Mouse (Mus musculus) lung, postnatal 0 days (tissue): ENCODE data around the gene Fam169b. TPM values are rescaled to one million over a fixed set of nuclear protein-coding genes. Genes with fewer than 3 reads are reported as not detected.
"Not testable (repeated sequence)": the region's sequence is repeated elsewhere in the genome, so short reads cannot be mapped to it uniquely, and the experiment has no call there.

ENCODE experiments used
- ATAC-seq: fragments of 200-750 bp; cut with Nextera tagmentation; 2 replicates; pipeline ENCODE4 v1.8.0; 2017; ENCODE audit warnings: moderate library complexity
- DNase-seq: peaks from one replicate; pipeline ENCODE4 v3.0.0-alpha.2; 2016; ENCODE audit warnings: low spot score
- H3K27ac ChIP-seq: fragments of 300-500 bp; sonication (generic); 2 replicates; pipeline ENCODE4 v1.5.1; 2014; ENCODE audit warnings: antibody characterized with exemption, mild to moderate bottlenecking, low read length, mixed read lengths
- H3K27me3 ChIP-seq: fragments of 300-500 bp; sonication (generic); replicated peaks from 2 replicates; pipeline ENCODE4 v1.6.1; 2014; ENCODE audit warnings: low read length, mixed read lengths; ENCODE audit not compliant: insufficient read depth
- H3K36me3 ChIP-seq: fragments of 300-500 bp; sonication (generic); 2 replicates; pipeline ENCODE4 v1.6.1; 2014; ENCODE audit warnings: low read length, mixed read lengths; ENCODE audit not compliant: insufficient read depth
- H3K4me1 ChIP-seq: fragments of 300-500 bp; sonication (generic); 2 replicates; pipeline ENCODE4 v1.6.1; 2014; ENCODE audit warnings: antibody characterized with exemption, low read depth, low read length, mixed read lengths; ENCODE audit not compliant: insufficient read depth
- H3K4me2 ChIP-seq: fragments of 300-500 bp; sonication (generic); replicated peaks from 2 replicates; pipeline ENCODE4 v1.6.1; 2014; ENCODE audit warnings: low read depth, mild to moderate bottlenecking, low read length, moderate library complexity, mixed read lengths
- H3K4me3 ChIP-seq: fragments of 300-500 bp; sonication (generic); 2 replicates; pipeline ENCODE4 v1.5.1; 2014; ENCODE audit warnings: low read depth, low read length
- H3K9ac ChIP-seq: fragments of 300-500 bp; sonication (generic); replicated peaks from 2 replicates; pipeline ENCODE4 v1.6.1; 2014; ENCODE audit warnings: low read depth, mild to moderate bottlenecking
- H3K9me3 ChIP-seq: fragments of 300-500 bp; sonication (generic); 2 replicates; pipeline ENCODE4 v1.6.1; 2016; ENCODE audit warnings: low read length, mixed read lengths
- CTCF ChIP-seq: IDR thresholded peaks from 2 replicates; pipeline ENCODE4 v1.5.1; 2016; ENCODE audit warnings: antibody characterized with exemption, mild to moderate bottlenecking
- EP300 ChIP-seq: IDR thresholded peaks from 2 replicates; pipeline ENCODE4 v1.6.1; 2016; ENCODE audit warnings: antibody characterized with exemption, mild to moderate bottlenecking, control low read depth
- WGBS: fragments of 180-500 bp; shearing (Covaris S2); extraction: QIAGEN DNeasy Blood & Tissue Kit; methylation state at CpG from one replicate; pipeline ENCODE4 v1.1.7; 2014; 5-methylcytosine and 5-hydroxymethylcytosine counted together
- polyA plus RNA-seq: library from polyadenylated mRNA; unstranded; fragments of >200 nt; fragmentation: Nextera tagmentation; extraction: Ambion mirVana; gene quantifications from 2 replicates; pipeline ENCODE4 v1.2.1, GENCODE M21; 2015

The Fam169b gene
- polyA plus RNA-seq, 1 experiment from 2014 or later: 0.37 TPM

DNA sequence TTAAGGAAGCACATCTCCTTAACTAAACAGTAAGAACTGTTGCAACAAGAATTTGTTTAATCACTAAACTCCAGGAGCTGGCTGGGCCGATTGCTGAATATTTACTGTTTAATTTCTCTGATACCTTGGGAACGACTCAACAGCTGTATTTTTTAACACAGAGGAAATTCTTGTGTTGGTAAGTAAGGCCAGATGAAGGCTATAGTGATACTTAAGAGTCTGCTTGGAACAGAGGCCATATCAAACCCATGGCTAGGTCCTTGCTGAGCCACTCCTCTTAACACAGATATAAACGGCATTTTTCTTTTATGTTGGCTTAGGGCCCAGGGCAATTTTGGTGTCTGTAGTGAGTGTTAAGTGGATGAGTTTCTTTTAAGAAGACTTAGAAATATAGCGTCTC is 3.1 kb upstream of the Fam169b start:
- Histone ChIP-seq H3K9me3 (no peaks in the 10 kb centered on the region), H3K4me1 (no peaks in the 10 kb centered on the region), H3K9ac (no peak overlapping the region), H3K4me2 (no peak overlapping the region), H3K27me3 (no peaks in the 10 kb centered on the region), H3K27ac (no peak overlapping the region), H3K36me3 (no peaks in the 10 kb centered on the region), H3K4me3 (no peak overlapping the region)
- peak; percentile 72 for DNase-seq
- ATAC-seq: peak; percentile 69
- TF ChIP-seq EP300 (0 out of 2 replicates have a peak, but pooled peaks have one; percentile 10), CTCF (no peak)
- WGBS: 23% methylated on average over 4 of the region's 4 CpGs

DNA sequence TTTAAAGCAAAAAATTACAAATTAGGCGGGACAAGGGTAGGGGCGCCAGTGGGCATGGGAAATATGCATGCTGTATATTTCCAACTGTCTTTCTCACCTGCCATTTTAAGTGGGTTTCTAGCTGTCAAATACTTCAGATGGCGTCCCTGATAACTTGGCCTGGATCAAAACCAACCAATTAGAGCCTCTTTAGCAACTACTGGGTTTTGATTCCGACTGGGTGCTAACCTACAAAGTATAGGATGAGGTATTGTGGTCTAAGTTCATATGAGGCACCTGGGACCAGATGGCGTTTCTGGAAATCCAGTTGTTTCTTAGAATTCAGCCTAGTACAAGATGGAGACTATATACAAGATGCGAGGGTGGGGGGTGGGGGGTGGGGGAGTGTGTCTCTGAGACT is 1.8 kb upstream of the Fam169b start:
- TF ChIP-seq CTCF: no peak
- no peak for TF ChIP-seq EP300
- H3K9ac ChIP-seq: no peak overlapping the region
- H3K9me3 ChIP-seq: no peaks in the 10 kb centered on the region
- H3K36me3 ChIP-seq: no peaks in the 10 kb centered on the region
- DNase-seq (no peak), ATAC-seq (no peak)
- no peak overlapping the region for H3K4me2 ChIP-seq
- no peak overlapping the region for H3K4me3 ChIP-seq
- WGBS: 87% methylated on average over 6 of the region's 6 CpGs
- H3K27ac ChIP-seq: no peak overlapping the region
- no peaks in the 10 kb centered on the region; the same call in 1 of the 2 replicates for H3K4me1 ChIP-seq
- H3K27me3 ChIP-seq: no peaks in the 10 kb centered on the region

DNA sequence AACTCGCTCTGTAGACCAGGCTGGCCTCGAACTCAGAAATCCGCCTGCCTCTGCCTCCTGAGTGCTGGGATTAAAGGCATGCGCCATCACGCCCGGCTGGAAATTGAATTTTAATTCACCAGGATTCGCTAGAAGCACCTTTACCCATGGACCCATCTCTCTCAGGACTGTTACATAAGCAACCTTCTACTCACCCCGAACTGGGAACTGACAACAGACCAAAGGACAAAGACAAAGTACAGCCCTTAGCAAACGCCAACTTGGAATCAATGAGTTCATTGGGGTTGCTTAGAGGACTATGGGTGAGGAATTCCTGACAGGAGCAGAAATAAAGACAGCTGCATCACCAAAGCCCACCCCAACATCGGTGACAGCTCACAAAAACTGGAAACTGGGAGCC is 1.0 kb upstream of the Fam169b start:
- no peaks in the 10 kb centered on the region for H3K36me3 ChIP-seq
- no peaks in the 10 kb centered on the region for H3K27me3 ChIP-seq
- H3K9ac ChIP-seq: no peak overlapping the region
- no peak overlapping the region for H3K27ac ChIP-seq
- DNase-seq: no peak
- no peaks in the 10 kb centered on the region for H3K9me3 ChIP-seq
- no peaks in the 10 kb centered on the region; the same call in 1 of the 2 replicates for H3K4me1 ChIP-seq
- 91% methylated on average over 10 of the region's 10 CpGs for WGBS
- TF ChIP-seq EP300 (no peak), CTCF (no peak)
- H3K4me2 ChIP-seq: no peak overlapping the region
- no peak overlapping the region for H3K4me3 ChIP-seq
- no peak for ATAC-seq

DNA sequence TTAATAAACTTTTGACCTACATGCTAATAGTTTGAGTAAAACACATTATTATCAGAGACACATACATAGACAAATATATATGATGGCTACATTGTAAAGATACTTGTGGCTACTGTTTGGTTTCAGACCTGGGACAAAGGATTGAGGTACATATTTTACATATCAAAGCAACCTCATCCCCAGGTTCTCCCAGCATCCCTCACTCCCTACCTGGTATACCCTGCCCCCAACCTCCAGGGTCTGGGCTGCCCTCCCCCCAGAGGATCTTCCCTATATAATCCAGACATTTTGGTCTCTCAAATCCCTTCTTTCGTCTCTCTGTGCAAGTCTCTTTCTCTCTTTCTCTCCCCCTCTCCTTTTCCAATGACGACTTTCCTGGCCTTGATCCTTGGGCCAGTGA is 579 bp downstream of the Fam169b start:
- Histone ChIP-seq H3K9ac (no peak overlapping the region), H3K4me1 (no peaks in the 10 kb centered on the region; the same call in 1 of the 2 replicates), H3K27ac (no peak overlapping the region), H3K4me2 (no peak overlapping the region), H3K36me3 (no peaks in the 10 kb centered on the region), H3K4me3 (no peak overlapping the region), H3K27me3 (no peaks in the 10 kb centered on the region), H3K9me3 (no peaks in the 10 kb centered on the region)
- 73% methylated on average over 2 of the region's 2 CpGs for WGBS
- TF ChIP-seq EP300 (no peak), CTCF (no peak)
- ATAC-seq: no peak
- no peak for DNase-seq

DNA sequence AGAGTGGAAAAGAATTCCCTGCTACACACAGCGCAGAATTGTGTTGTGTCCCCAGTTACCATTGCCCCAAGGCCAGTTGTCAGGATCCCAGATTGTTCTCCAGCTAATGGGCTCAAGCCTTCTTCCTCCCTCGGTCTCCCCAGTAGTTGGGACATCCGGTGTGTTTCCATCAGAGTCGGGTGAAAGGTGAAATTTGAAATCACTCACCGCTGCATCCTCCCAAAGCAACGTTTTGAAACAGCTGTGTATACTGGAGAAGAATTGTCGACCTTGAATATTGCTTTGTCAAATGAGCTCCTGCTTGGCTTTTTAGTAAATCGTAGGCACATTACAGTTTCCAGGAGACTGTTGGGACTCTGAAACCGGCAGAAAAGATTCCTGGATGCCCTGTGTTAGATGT is 1.3 kb downstream of the Fam169b start:
- no peak overlapping the region for H3K4me2 ChIP-seq
- no peak for TF ChIP-seq EP300
- TF ChIP-seq CTCF: no peak
- ATAC-seq (no peak), DNase-seq (no peak)
- WGBS: 55% methylated on average over 9 of the region's 9 CpGs
- H3K9me3 ChIP-seq: no peaks in the 10 kb centered on the region
- H3K36me3 ChIP-seq: no peaks in the 10 kb centered on the region
- no peak overlapping the region for H3K9ac ChIP-seq
- no peak overlapping the region for H3K4me3 ChIP-seq
- H3K4me1 ChIP-seq: no peaks in the 10 kb centered on the region; the same call in 1 of the 2 replicates
- no peaks in the 10 kb centered on the region for H3K27me3 ChIP-seq
- no peak overlapping the region for H3K27ac ChIP-seq

GRCm38 (mm10) chr7:68275445-68275837 is 1.8 kb downstream of the Fam169b start:
- ATAC-seq, H3K27ac ChIP-seq, H3K4me1 ChIP-seq, H3K9me3 ChIP-seq, H3K36me3 ChIP-seq, DNase-seq, H3K27me3 ChIP-seq: not testable (repeated sequence)
- H3K4me3 ChIP-seq: peak overlapping the region; percentile 39
- 61% methylated on average over 9 of the region's 9 CpGs for WGBS
- peak overlapping the region; percentile 87 for H3K4me2 ChIP-seq
- H3K9ac ChIP-seq: peak overlapping the region; percentile 32; the same call in 1 of the 2 replicates
